16 mouse cellular contexts compared by ENCODE assay signal in genomic region chr11:12048547-12049327, GRCm38 (mm10). TPM values are rescaled to one million over a fixed set of nuclear protein-coding genes. Genes with fewer than 3 reads are reported as not detected.
DNase-seq lines count a peak whose midpoint lies in the region; ATAC-seq and TF ChIP-seq lines count a peak whose summit lies in the region.
"Had no signal": no experiment of that assay in that cellular context is flagged by ENCODE, and none has a peak within 500 bp of the region (broad histone marks: within the 10 kb centered on the region; RNA-seq: fewer than 3 reads in every experiment).

No protein-coding gene starts in this region.

- peak; percentile 89 for ATAC-seq in liver, postnatal 0 days
- ATAC-seq: Patski had no signal

- no peak overlapping the region for H3K4me2 ChIP-seq in liver, postnatal 0 days (ENCODE audit: low read depth, low read length)
- H3K4me2 ChIP-seq: hindbrain, embryonic 15.5 days; limb, embryonic 13.5 days had no signal

- no peaks in the 10 kb centered on the region for H3K9me3 ChIP-seq in liver, postnatal 0 days (ENCODE audit: low read length)
- H3K9me3 ChIP-seq: hindbrain, embryonic 15.5 days; limb, embryonic 13.5 days had no signal

- H3K4me3 ChIP-seq in liver, postnatal 0 days (ENCODE audit: low read depth, low read length): no peak overlapping the region
- H3K4me3 ChIP-seq: hindbrain, embryonic 15.5 days; limb, embryonic 13.5 days had no signal

- H3K27ac ChIP-seq in liver, postnatal 0 days (ENCODE audit: low read depth): peak overlapping the region; percentile 74
- H3K27ac ChIP-seq: hindbrain, embryonic 15.5 days; limb, embryonic 13.5 days had no signal

- no peak for TF ChIP-seq CTCF in liver, postnatal 0 days (IDR thresholded peaks at IDR 0.05; ENCODE audit: low read depth)

- no peaks in the 10 kb centered on the region for H3K4me1 ChIP-seq in liver, postnatal 0 days (ENCODE audit: insufficient read depth)
- H3K4me1 ChIP-seq: hindbrain, embryonic 15.5 days; limb, embryonic 13.5 days had no signal

- H3K36me3 ChIP-seq in liver, postnatal 0 days (replicated peaks; ENCODE audit: insufficient read depth, low read length): no peaks in the 10 kb centered on the region
- H3K36me3 ChIP-seq: hindbrain, embryonic 15.5 days had no signal

- peak; percentile 12 for DNase-seq in frontal cortex, postnatal 36 days (ENCODE audit: low spot score in 2 of 2)
- DNase-seq in frontal cortex, postnatal 14 days (ENCODE audit: low spot score in 2 of 2): no peak
- DNase-seq in left cerebral cortex, adult 18-20 months (ENCODE audit: low spot score in 2 of 2): peak; percentile 10 to 19
- no peak for DNase-seq in left cerebral cortex, adult 11 months (ENCODE audit: low spot score)
- DNase-seq in brain, adult 2 months (ENCODE audit: low read depth, low spot score): peak; percentile 53
- no peak for DNase-seq in liver, postnatal 0 days
- no peak for DNase-seq in Muller cell, postnatal 12 days (ENCODE audit: inconsistent ontology term)
- DNase-seq: cerebellum, adult 9-10 months; kidney, adult 18-20 months; kidney, postnatal 4 days; lung, postnatal 14 days had no signal

- no peak overlapping the region for H3K9ac ChIP-seq in liver, postnatal 0 days (replicated peaks)
- H3K9ac ChIP-seq: hindbrain, embryonic 15.5 days; limb, embryonic 13.5 days had no signal

- TF ChIP-seq EP300 in liver, postnatal 0 days (IDR thresholded peaks at IDR 0.05; ENCODE audit: low read depth): peak; percentile 73

- WGBS in liver, postnatal 0 days (ENCODE audit: insufficient replicate concordance): 37% methylated on average over 2 of the region's 2 CpGs

- H3K27me3 ChIP-seq in liver, postnatal 0 days (ENCODE audit: insufficient read depth, low read length): no peaks in the 10 kb centered on the region
- H3K27me3 ChIP-seq: CH12.LX, Patski had no signal

RNA-seq across cellular contexts. Expression of gene Grb10, which starts 10.3 kb away (rescaled TPM):
- 10 to 100 TPM; 35.0 to 41.9 TPM for total RNA-seq in left cerebral cortex, adult 18-20 months (2021)
- polyA plus RNA-seq in liver, postnatal 0 days (2015; fragmentation: Nextera tagmentation; extraction: Ambion mirVana): 113 and 121 TPM in 2 replicates
- total RNA-seq: monocyte, adult 5-6 weeks had no signal

Comparison
In these comparisons a context has a peak if more than half of its experiments do, and no peak if none do; other contexts are left out.
1. DNase-seq: peak in frontal cortex, postnatal 36 days (2 of 2), left cerebral cortex, adult 18-20 months (2 of 2) and brain, adult 2 months (single experiment); none in frontal cortex, postnatal 14 days (0 of 2), left cerebral cortex, adult 11 months (single experiment), liver, postnatal 0 days (single experiment) and Muller cell, postnatal 12 days (single experiment).